Mouse (Mus musculus) G1E (cell line): ENCODE results near the gene Pde4a. TPM values are rescaled to one million over a fixed set of nuclear protein-coding genes. Genes with fewer than 3 reads are reported as not detected.
A peak's percentile ranks its signal among the peaks of the same experiment; 100 is the strongest.

ENCODE experiments used
- ATAC-seq: 2 replicates; pipeline ENCODE4 v1.8.0; 2016; ENCODE audit warnings: mild to moderate bottlenecking; ENCODE audit not compliant: insufficient number of reproducible peaks, poor library complexity, low FRiP score, severe bottlenecking; ENCODE audit errors: extremely low read depth
- DNase-seq: peaks from one replicate; pipeline ENCODE4 v3.0.0; 2012; ENCODE audit warnings: low spot score
- H3K27me3 ChIP-seq: 2 replicates; pipeline ENCODE4 v1.6.1; 2012; ENCODE audit warnings: mild to moderate bottlenecking, low read length, inconsistent platforms; ENCODE audit not compliant: insufficient read depth
- H3K36me3 ChIP-seq: replicated peaks from 2 replicates; pipeline ENCODE3; 2012; ENCODE audit warnings: mild to moderate bottlenecking, inconsistent platforms
- H3K4me1 ChIP-seq: 2 replicates; pipeline ENCODE4 v1.6.1; 2012; ENCODE audit warnings: low read depth, low read length, inconsistent platforms, mixed read lengths; ENCODE audit not compliant: insufficient read depth
- H3K4me3 ChIP-seq: 2 replicates; pipeline ENCODE4 v1.5.1; 2012; ENCODE audit warnings: low read depth, mild to moderate bottlenecking, inconsistent platforms, low read length, moderate library complexity, mixed read lengths
- H3K9me3 ChIP-seq: replicated peaks from 2 replicates; pipeline ENCODE4 v1.6.1; 2012; ENCODE audit warnings: inconsistent platforms
- CTCF ChIP-seq: IDR thresholded peaks from 2 replicates; pipeline ENCODE4 v1.5.1; 2012; ENCODE audit warnings: low read depth, low read length, inconsistent platforms, mixed read lengths
- GATA1 ChIP-seq: IDR thresholded peaks from 2 replicates; pipeline ENCODE4 v1.6.1; 2012; ENCODE audit warnings: borderline replicate concordance, low read length, inconsistent platforms, mixed read lengths
- GATA2 ChIP-seq: IDR thresholded peaks from 2 replicates; pipeline ENCODE4 v1.6.1; 2012; ENCODE audit warnings: low read depth, low read length, inconsistent platforms, borderline replicate concordance
- POLR2AphosphoS5 ChIP-seq: IDR thresholded peaks from 2 replicates; pipeline ENCODE4 v1.6.1; 2012; ENCODE audit warnings: low read depth, low read length, inconsistent platforms; ENCODE audit not compliant: insufficient replicate concordance
- TAL1 ChIP-seq: conservative IDR thresholded peaks from 2 replicates; pipeline ENCODE4 v1.6.1; 2012; ENCODE audit warnings: low read depth, low read length, inconsistent platforms, mixed read lengths
- polyA plus RNA-seq: library from polyadenylated mRNA; stranded (reverse); fragments of >175 nt; gene quantifications from 2 replicates; pipeline ENCODE4 v1.2.3, GENCODE M21; 2012
- total RNA-seq, 2 experiments: library from RNA; stranded (forward) in 1 of 2; stranded (reverse) in 1 of 2; fragments of 200-1000 nt in 1 of 2; fragments of >200 nt in 1 of 2; fragmentation: Nextera tagmentation in 1 of 2; gene quantifications; 2 replicates each; pipeline ENCODE4 v1.2.3; 2014 to 2017

The Pde4a gene
- total and polyA plus RNA-seq, 3 experiments = 1.5 to 2.5 (median 1.7) TPM

DNA sequence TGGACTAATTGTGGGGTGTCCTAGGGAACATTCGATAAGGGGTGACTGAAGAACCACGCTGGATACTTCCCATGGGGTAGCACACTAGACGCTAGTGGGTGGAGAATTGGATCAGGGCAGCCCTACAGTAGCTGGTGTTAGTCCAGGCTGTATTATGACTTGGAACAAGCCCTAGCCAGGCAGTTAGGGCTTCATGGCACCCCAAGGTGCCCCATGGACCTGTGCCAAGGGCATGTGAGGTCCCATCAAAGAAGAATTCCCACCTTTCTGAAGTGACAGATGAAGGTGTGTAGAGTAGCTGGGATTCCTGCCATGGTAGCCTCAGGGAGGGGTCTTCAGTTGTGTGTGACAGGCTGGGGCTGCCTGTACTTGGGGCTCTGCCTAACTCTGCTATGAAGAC lies 1.0 kb downstream of the Pde4a start:
- H3K36me3 ChIP-seq = no peaks in the 10 kb centered on the region
- peaks cover 55% of the 10 kb centered on the region for H3K27me3 ChIP-seq
- DNase-seq = no peak
- no peak overlapping the region for H3K4me3 ChIP-seq
- peaks cover 27% of the 10 kb centered on the region for H3K4me1 ChIP-seq
- no peaks in the 10 kb centered on the region for H3K9me3 ChIP-seq
- TF ChIP-seq TAL1 = no peak
- no peak for TF ChIP-seq GATA2
- no peak for TF ChIP-seq GATA1
- TF ChIP-seq POLR2AphosphoS5 = no peak
- no peak for TF ChIP-seq CTCF
- no peak for ATAC-seq

DNA sequence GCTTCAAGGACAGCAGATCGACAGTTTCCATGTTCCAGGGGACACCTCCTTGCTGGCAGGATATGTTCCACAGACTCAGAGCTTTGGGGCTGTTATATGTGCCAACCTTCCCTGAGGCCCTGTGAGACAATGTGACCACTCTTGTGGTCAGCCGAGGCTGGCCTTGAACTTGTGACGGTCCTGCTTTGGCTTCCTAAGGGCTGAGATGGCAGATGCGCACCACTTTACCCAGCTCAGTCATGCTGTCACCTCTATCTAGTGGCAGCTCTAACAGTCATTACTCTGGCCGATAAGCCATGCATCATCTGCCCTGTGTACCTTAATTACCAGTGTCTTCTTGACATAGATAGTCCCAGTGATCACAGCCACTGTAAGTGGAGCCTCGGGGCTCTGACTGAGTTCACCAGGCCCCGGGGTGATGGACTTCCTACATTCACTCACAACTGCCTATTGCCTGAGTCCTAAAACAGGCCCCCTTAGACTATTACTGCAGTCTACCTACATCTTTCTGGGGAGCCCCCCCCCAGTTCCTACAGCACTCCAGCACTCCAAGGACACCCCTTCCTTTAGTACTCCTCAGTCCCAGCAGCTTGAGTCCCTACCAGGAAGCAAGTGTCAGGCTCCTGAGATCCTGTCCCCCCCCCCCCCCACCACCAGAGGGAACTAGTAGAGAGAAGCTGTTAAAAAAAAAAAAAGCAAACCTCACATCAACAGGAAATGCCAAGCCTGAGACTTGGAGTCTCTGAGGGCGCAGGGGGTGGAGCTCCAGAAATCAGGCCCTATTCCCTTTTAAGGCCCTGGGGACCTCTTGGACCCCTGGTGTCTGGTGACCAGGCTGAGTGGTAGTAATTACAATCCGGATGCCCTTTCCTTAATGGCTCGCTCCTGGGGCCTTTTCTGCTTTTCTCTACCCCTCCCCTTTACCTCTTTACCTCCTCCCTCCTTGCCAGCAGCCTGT lies 1.9 kb downstream of the Pde4a start:
- DNase-seq (no peak), ATAC-seq (no peak)
- peaks cover 23% of the 10 kb centered on the region for H3K4me1 ChIP-seq
- H3K27me3 ChIP-seq = peaks cover 53% of the 10 kb centered on the region
- no peaks in the 10 kb centered on the region for H3K9me3 ChIP-seq
- no peak overlapping the region for H3K4me3 ChIP-seq
- H3K36me3 ChIP-seq = no peaks in the 10 kb centered on the region
- no peak for TF ChIP-seq CTCF
- TF ChIP-seq GATA1 = no peak
- no peak for TF ChIP-seq GATA2
- no peak for TF ChIP-seq TAL1
- no peak for TF ChIP-seq POLR2AphosphoS5

- no peaks in the 10 kb centered on the region for H3K9me3 ChIP-seq
- H3K27me3 ChIP-seq = peaks cover 50% of the 10 kb centered on the region
- peak; percentile 75 for DNase-seq
- H3K4me3 ChIP-seq = no peak overlapping the region; the same call in 1 of the 2 replicates
- ATAC-seq = peak; percentile 55
- peak; percentile 86 for TF ChIP-seq CTCF
- TF ChIP-seq POLR2AphosphoS5 = no peak
- peaks cover 24% of the 10 kb centered on the region for H3K4me1 ChIP-seq
- H3K36me3 ChIP-seq = no peaks in the 10 kb centered on the region
Measured at GRCm38 (mm10) chr9:21168161-21169123, 2.9 kb downstream of the Pde4a start.

DNA sequence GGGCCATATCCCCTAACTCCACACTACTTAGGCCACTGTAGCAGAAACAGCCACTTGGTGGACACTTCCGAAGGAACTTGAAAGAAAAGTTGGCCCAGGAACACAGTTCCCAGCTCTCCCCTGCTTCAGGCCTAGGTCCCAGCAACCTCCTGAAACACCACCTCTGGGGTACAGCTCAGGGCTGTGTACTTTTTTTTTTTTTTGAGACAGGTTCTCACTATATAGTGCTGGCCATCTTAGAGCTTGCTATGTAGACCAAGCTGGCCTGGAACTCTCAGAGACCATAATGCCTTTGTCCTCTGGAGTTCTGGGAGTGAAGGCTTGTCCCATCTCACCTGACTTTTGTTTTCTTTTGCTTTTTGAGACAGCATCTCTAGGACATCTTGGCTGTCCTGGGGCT lies 3.6 kb downstream of the Pde4a start:
- ATAC-seq (no peak), DNase-seq (no peak)
- no peak for TF ChIP-seq TAL1
- TF ChIP-seq GATA1 = no peak
- TF ChIP-seq GATA2 = no peak
- TF ChIP-seq POLR2AphosphoS5 = no peak
- no peak for TF ChIP-seq CTCF
- H3K9me3 ChIP-seq = no peaks in the 10 kb centered on the region
- no peak overlapping the region for H3K4me3 ChIP-seq
- no peaks in the 10 kb centered on the region for H3K36me3 ChIP-seq
- H3K4me1 ChIP-seq = peaks cover 24% of the 10 kb centered on the region
- H3K27me3 ChIP-seq = peaks cover 44% of the 10 kb centered on the region

- no peak overlapping the region for H3K4me3 ChIP-seq
- H3K36me3 ChIP-seq = no peaks in the 10 kb centered on the region
- H3K9me3 ChIP-seq = no peaks in the 10 kb centered on the region
- DNase-seq (no peak), ATAC-seq (no peak)
- TF ChIP-seq GATA2 (no peak), GATA1 (no peak), POLR2AphosphoS5 (no peak), CTCF (no peak), TAL1 (no peak)
- H3K4me1 ChIP-seq = peaks cover 18% of the 10 kb centered on the region
- peaks cover 20% of the 10 kb centered on the region for H3K27me3 ChIP-seq
Measured at GRCm38 (mm10) chr9:21172364-21172763, 6.8 kb downstream of the Pde4a start.

- TF ChIP-seq TAL1 (no peak), POLR2AphosphoS5 (no peak), CTCF (no peak), GATA1 (no peak), GATA2 (no peak)
- Histone ChIP-seq H3K4me1 (peaks cover 11% of the 10 kb centered on the region), H3K9me3 (no peaks in the 10 kb centered on the region), H3K27me3 (peaks cover 49% of the 10 kb centered on the region), H3K36me3 (no peaks in the 10 kb centered on the region), H3K4me3 (no peak overlapping the region)
- ATAC-seq (no peak), DNase-seq (no peak)
Measured at GRCm38 (mm10) chr9:21180402-21180801, 14.9 kb downstream of the Pde4a start.
